Mouse (Mus musculus): Measurements from ENCODE around the gene Mapk8ip3. TPM values are rescaled to one million over a fixed set of nuclear protein-coding genes. Genes with fewer than 3 reads are reported as not detected.

Gene Mapk8ip3
- polyA plus RNA-seq, 1 experiment from 2014 or later = 23.2 TPM

DNA sequence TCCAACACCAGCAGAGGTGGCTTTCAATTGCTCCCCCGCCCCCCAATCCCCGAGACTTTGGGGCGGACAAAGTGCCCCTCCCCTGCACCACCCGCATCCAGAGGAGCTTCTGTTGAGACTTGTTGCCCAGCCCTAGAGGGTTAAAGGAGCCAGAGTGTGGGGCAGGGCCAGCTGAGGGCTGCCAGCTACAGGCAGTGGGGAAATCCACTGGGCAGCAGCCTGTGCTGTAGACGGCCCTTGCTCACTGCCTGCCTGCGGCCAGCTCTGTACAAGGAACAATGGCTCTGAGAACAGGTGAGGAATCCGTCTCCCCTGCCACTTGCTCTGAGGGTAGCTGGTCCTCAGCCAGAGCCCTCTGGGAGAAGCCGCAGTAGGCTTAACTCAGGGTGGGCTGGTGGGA, 58.2 kb downstream of the Mapk8ip3 start:
- H3K36me3 ChIP-seq = peaks cover 12% of the 10 kb centered on the region; the same call in 1 of the 2 replicates
- H3K27ac ChIP-seq = no peak overlapping the region
- H3K9ac ChIP-seq = no peak overlapping the region
- no peak overlapping the region for H3K4me3 ChIP-seq
- H3K4me2 ChIP-seq = no peak overlapping the region
- H3K4me1 ChIP-seq (replicated peaks) = no peaks in the 10 kb centered on the region
- 71% methylated on average over 8 of the region's 8 CpGs for WGBS
- no peaks in the 10 kb centered on the region for H3K9me3 ChIP-seq (replicated peaks)
- no peaks in the 10 kb centered on the region for H3K27me3 ChIP-seq
- ATAC-seq (replicated peaks; ENCODE audit: insufficient number of reproducible peaks, insufficient read depth, low FRiP score, low read depth) = no peak

DNA sequence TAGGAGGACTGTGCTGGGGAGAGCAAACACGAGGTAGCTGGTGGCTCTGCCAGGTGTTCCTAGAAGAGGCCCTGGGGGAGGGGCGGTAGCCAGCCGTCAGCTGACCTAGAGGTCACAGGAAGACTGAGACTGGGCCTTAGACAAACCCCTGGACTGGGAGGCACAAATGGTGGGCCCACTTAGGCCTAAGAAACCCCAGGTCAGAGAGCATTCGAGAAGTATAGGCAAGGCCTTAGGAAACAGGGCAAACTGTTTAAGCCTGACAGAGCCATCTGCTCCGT, 58.7 kb downstream of the Mapk8ip3 start:
- 38% methylated on average over 5 of the region's 5 CpGs for WGBS
- no peak overlapping the region for H3K4me2 ChIP-seq
- no peak overlapping the region for H3K27ac ChIP-seq
- H3K36me3 ChIP-seq = peaks cover 7% of the 10 kb centered on the region; the same call in 1 of the 2 replicates
- H3K4me3 ChIP-seq = no peak overlapping the region
- no peaks in the 10 kb centered on the region for H3K27me3 ChIP-seq
- no peak for ATAC-seq (replicated peaks; ENCODE audit: insufficient number of reproducible peaks, insufficient read depth, low FRiP score, low read depth)
- H3K9ac ChIP-seq = no peak overlapping the region
- no peaks in the 10 kb centered on the region for H3K4me1 ChIP-seq (replicated peaks)
- no peaks in the 10 kb centered on the region for H3K9me3 ChIP-seq (replicated peaks)

DNA sequence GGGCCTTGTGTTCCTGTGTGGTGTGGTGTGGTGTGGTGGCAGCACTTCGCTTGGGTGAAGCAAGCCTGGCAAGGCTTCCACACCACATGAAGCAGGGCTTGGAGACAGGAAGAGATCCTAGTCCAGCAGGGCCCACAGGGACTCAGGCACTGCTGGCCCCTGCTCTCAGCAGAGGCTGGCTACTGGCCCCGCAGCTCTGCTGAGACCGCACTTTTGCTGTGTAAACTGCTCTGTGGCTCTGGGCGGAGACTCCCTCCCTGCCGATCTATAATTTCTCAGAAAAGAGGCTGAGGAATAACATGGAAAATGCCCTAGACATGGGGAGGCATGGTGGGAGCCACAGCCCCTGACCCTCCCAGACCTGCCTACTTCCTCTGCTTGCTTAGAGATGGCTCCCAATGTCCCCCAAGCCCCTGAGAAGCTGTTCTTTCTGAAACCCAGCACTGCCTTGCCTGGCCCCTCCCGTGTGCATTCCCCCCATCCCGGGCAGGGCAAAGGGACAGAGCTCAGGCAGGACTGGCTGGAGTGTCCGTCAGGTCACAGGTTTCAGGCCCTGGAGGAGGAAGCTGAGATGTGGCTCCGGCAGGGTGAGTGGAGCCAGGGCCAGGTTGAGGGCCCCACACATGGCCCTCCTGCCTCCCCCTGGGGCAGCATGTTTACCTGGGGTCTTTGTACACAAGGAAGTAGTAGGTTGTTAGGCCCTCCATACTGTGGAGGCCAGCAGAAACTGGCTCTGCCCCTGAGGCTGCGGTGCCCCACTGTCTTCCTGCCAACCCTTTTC, 59.3 kb downstream of the Mapk8ip3 start:
- no peak for ATAC-seq (replicated peaks; ENCODE audit: insufficient number of reproducible peaks, insufficient read depth, low FRiP score, low read depth)
- Histone ChIP-seq H3K27me3 (no peaks in the 10 kb centered on the region), H3K27ac (no peak overlapping the region), H3K4me3 (no peak overlapping the region), H3K9me3 (replicated peaks) (no peaks in the 10 kb centered on the region), H3K4me1 (replicated peaks) (no peaks in the 10 kb centered on the region), H3K36me3 (peaks cover 2% of the 10 kb centered on the region; the same call in 1 of the 2 replicates), H3K9ac (no peak overlapping the region), H3K4me2 (no peak overlapping the region)
- 53% methylated on average over 10 of the region's 10 CpGs for WGBS

DNA sequence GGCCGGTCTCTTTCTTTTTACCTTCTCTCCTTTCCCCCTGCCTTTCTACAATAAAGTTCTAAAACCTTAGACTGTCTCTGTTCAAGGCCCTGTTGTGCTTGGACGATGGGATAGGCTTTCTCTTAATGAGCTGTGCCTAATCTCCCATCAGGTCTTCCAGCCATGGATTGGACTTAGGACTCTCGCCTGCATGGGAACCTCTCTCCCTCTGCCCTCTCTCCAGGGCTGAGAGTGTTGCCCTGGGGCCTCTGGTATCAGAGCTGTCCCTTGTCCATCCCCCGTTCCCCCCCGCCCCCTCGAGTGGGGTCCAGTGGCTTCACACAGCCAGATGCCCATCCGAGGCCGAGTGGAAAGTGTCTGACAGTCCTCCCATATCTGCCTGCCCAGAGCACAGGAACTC, 61.8 kb downstream of the Mapk8ip3 start:
- WGBS = 78% methylated on average over 8 of the region's 8 CpGs
- Histone ChIP-seq H3K9ac (no peak overlapping the region), H3K4me1 (replicated peaks) (no peaks in the 10 kb centered on the region), H3K4me3 (no peak overlapping the region), H3K36me3 (no peaks in the 10 kb centered on the region), H3K27me3 (no peaks in the 10 kb centered on the region), H3K27ac (no peak overlapping the region), H3K4me2 (no peak overlapping the region), H3K9me3 (replicated peaks) (no peaks in the 10 kb centered on the region)
- ATAC-seq (replicated peaks; ENCODE audit: insufficient number of reproducible peaks, insufficient read depth, low FRiP score, low read depth) = no peak

DNA sequence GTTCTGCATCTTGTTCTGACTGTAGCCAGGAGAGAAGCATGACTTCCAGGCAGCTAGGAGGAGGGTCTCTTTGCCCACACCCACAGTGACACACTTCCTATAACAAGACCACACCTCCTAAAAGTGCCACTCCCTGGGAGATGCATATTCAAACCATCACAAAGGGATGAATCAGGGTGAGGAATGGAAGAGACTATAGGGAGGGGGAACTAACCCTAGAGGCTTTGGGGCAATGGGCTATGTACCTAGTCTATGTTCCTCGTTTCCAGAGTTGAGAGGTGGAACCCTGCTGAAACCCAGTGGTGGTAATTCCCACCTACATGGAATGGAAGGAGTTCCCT, 62.4 kb downstream of the Mapk8ip3 start:
- no peaks in the 10 kb centered on the region for H3K27me3 ChIP-seq
- H3K9ac ChIP-seq = no peak overlapping the region
- no peak overlapping the region for H3K4me3 ChIP-seq
- no peak overlapping the region for H3K27ac ChIP-seq
- WGBS = 48% methylated on average over 1 of the region's 1 CpGs
- ATAC-seq (replicated peaks; ENCODE audit: insufficient number of reproducible peaks, insufficient read depth, low FRiP score, low read depth) = no peak
- no peaks in the 10 kb centered on the region for H3K4me1 ChIP-seq (replicated peaks)
- no peaks in the 10 kb centered on the region for H3K9me3 ChIP-seq (replicated peaks)
- no peak overlapping the region for H3K4me2 ChIP-seq
- H3K36me3 ChIP-seq = no peaks in the 10 kb centered on the region

DNA sequence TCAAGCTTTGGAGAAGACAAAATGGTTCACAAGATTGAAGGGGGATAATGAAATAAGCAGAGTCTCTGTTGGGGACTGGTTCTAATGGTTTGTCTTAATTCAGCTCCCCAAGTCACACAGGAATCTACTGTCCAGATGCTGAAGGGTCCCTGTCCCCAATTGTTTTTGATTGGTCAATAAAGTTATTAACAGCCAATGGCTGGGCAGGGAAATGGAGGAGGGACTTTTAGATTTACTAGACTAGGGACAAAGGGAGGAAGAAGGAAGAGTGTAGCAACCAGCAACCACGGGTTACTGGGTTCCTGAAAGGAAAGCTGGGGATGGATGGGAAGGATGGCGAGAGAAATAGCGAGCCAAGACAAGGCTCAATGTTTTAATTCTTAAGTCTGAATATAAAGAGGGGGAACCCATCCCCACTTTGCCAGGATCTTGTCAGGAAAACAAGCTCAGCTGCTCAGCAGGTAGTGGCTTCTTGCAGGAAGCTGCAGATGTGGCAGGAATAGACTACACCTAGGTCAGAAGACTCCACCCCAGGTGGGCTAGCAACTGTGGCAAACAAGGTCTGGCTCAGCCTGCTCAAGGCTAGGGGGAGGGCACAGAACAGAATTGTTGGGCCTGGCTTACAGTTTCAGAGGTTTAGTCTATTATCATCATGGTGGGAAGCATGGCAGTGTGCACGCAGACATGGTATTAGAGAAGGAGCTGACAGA, 62.9 kb downstream of the Mapk8ip3 start:
- no peak overlapping the region for H3K4me3 ChIP-seq

DNA sequence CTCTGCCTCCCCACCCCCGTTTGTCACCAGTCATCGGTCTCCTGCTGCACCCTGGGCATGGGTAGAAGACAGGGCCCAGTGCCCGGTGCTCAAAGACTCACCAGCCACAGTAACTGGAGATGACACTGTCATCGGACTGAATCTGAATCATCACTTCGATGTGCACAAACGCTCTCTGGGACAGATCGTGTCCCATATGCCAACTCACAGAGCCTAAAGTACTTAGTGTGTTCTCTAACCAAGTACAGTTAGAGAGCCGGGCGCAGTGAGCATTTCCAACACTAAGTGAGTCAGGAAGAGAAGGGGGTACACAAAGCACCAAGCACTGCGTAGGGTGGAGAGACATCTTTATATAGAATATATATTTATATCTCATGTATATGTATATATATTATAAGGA, 68.9 kb downstream of the Mapk8ip3 start:
- Histone ChIP-seq H3K4me2 (no peak overlapping the region), H3K36me3 (0 out of 2 replicates have a peak, but pooled peaks cover 3% of the 10 kb centered on the region), H3K27me3 (no peaks in the 10 kb centered on the region), H3K4me3 (no peak overlapping the region), H3K9me3 (replicated peaks) (no peaks in the 10 kb centered on the region), H3K27ac (no peak overlapping the region), H3K4me1 (replicated peaks) (no peaks in the 10 kb centered on the region), H3K9ac (no peak overlapping the region)
- no peak for ATAC-seq (replicated peaks; ENCODE audit: insufficient number of reproducible peaks, insufficient read depth, low FRiP score, low read depth)
- 89% methylated on average over 10 of the region's 10 CpGs for whole genome bisulfite sequencing

More for the DNA sequence above, 62.9 kb downstream of the Mapk8ip3 start:
- Histone ChIP-seq H3K27me3 (no peaks in the 10 kb centered on the region), H3K27ac (no peak overlapping the region), H3K9ac (no peak overlapping the region), H3K4me2 (no peak overlapping the region), H3K9me3 (replicated peaks) (no peaks in the 10 kb centered on the region), H3K36me3 (no peaks in the 10 kb centered on the region), H3K4me1 (replicated peaks) (no peaks in the 10 kb centered on the region)
- no peak for ATAC-seq (replicated peaks; ENCODE audit: insufficient number of reproducible peaks, insufficient read depth, low FRiP score, low read depth)
- 34% methylated on average over 4 of the region's 4 CpGs for WGBS

DNA sequence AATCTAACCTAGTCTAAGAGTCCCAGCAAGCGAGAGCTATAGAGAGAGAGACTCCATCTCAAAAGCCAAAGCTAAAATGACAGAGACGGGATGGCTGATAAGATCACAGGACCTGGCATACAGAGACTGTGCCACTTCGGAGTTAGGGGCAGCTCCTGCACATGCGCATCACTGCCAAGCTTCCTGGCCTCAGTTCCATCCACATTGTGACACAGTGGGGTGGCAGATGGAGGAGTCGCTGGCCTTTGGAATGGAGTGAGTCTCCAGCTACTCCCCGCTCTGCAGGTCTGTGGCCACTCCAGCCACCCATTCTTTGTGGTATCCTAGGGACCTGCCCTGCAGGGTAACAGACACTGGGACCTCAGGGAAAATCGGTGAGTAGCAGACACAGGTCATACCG, 71.0 kb downstream of the Mapk8ip3 start, which contains the start of gene Igfals:
TSS of gene Igfals (plus strand) at position 222 of the 400 bp plus-strand sequence.
- no peak for ATAC-seq (replicated peaks; ENCODE audit: insufficient number of reproducible peaks, insufficient read depth, low FRiP score, low read depth)

DNA sequence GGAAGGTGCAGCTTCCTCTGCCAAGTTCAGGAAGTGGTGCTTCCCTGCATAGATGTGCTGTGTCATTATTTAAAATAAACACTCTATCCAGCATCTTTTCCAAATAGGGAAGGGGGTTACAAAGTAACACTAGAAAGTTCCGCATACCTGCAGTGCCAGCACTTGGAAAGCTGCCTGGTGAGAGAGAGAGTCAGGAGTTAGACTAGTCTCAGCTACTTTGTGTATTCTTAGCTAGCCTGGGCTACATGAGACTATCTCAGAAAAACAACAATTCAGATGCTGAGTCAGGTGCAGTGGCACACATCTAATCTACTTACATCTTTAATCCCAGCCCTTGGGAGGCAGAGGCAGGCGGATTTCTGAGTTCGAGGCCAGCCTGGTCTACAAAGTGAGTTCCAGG, 75.0 kb downstream of the Mapk8ip3 start:
- Histone ChIP-seq H3K27me3 (no peaks in the 10 kb centered on the region), H3K9me3 (replicated peaks) (no peaks in the 10 kb centered on the region), H3K4me1 (replicated peaks) (no peaks in the 10 kb centered on the region), H3K36me3 (peaks cover 23% of the 10 kb centered on the region), H3K27ac (no peak overlapping the region), H3K9ac (no peak overlapping the region), H3K4me2 (no peak overlapping the region), H3K4me3 (no peak overlapping the region)
- no peak for ATAC-seq (replicated peaks; ENCODE audit: insufficient number of reproducible peaks, insufficient read depth, low FRiP score, low read depth)
- WGBS = 89% methylated on average over 3 of the region's 3 CpGs

More for the DNA sequence above, 71.0 kb downstream of the Mapk8ip3 start, which contains the start of gene Igfals:
- no peak within 1 kb of the TSS for H3K27ac ChIP-seq
- no peak within 1 kb of the TSS for H3K4me2 ChIP-seq
- H3K27me3 ChIP-seq = no peaks in the 10 kb centered on the region
- H3K4me1 ChIP-seq (replicated peaks) = no peaks in the 10 kb centered on the region
- peaks cover 23% of the 10 kb centered on the region for H3K36me3 ChIP-seq
- no peak within 1 kb of the TSS for H3K9ac ChIP-seq
- no peaks in the 10 kb centered on the region for H3K9me3 ChIP-seq (replicated peaks)
- no peak within 1 kb of the TSS for H3K4me3 ChIP-seq
- WGBS = 85% methylated on average over 8 of the region's 8 CpGs

DNA sequence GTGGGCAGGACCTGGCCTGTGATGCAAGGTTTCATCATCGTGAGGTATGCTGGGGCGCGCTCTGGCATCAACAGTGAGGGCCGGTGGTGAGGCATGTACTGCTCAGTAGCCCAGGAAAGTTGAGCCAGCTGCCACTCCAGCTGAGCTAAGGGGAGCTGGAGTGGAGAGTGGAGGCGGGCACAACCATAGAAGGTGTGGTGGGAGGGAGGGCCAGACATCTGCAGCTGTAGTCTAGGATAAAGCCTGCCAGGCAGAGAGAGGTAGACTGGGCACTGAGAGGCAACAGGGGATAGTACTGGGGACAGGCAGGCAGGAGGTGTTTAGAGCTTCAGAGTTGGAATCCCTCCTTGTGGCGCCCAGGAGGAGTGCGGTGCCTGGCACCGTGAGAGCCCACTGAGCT, 76.7 kb downstream of the Mapk8ip3 start:
- no peak overlapping the region for H3K9ac ChIP-seq
- no peaks in the 10 kb centered on the region for H3K27me3 ChIP-seq
- H3K4me2 ChIP-seq = no peak overlapping the region
- no peaks in the 10 kb centered on the region for H3K4me1 ChIP-seq (replicated peaks)
- peaks cover 23% of the 10 kb centered on the region for H3K36me3 ChIP-seq
- H3K9me3 ChIP-seq (replicated peaks) = no peaks in the 10 kb centered on the region
- no peak overlapping the region for H3K4me3 ChIP-seq
- no peak overlapping the region for H3K27ac ChIP-seq
- WGBS = 81% methylated on average over 8 of the region's 8 CpGs
- no peak for ATAC-seq (replicated peaks; ENCODE audit: insufficient number of reproducible peaks, insufficient read depth, low FRiP score, low read depth)

DNA sequence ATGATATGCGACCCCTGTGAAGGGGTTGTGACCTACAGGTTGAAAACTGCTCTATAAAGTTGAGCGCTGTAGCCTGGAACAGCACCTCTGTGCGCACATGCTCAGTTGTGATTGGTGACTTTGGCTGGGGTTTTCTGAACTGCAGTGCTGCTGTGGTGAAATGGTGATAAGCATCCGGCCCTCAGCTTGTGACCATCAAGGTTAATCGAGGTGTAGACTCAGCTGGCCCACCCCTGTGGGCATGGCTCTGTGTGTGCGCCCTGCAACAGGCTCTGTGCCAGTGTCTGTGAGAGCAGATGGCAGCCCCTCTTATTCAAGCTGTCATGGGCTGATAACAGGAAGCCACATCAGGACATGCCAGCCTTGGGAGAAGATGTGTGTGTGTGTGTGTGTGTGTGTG, 77.8 kb downstream of the Mapk8ip3 start:
- WGBS = 86% methylated on average over 6 of the region's 6 CpGs
- Histone ChIP-seq H3K27ac (no peak overlapping the region), H3K4me1 (replicated peaks) (no peaks in the 10 kb centered on the region), H3K4me3 (no peak overlapping the region), H3K36me3 (peaks cover 25% of the 10 kb centered on the region), H3K4me2 (no peak overlapping the region), H3K9me3 (replicated peaks) (no peaks in the 10 kb centered on the region), H3K9ac (no peak overlapping the region), H3K27me3 (no peaks in the 10 kb centered on the region)
- no peak for ATAC-seq (replicated peaks; ENCODE audit: insufficient number of reproducible peaks, insufficient read depth, low FRiP score, low read depth)

Measured in heart, embryonic 15.5 days (tissue).